Mouse (Mus musculus) urinary bladder, postnatal 10 days (tissue): ENCODE results near the gene Sema7a.

ENCODE experiments used
- DNase-seq: peaks from one replicate; pipeline ENCODE4 v3.0.0; 2022; ENCODE audit warnings: low spot score

The Sema7a gene

DNA sequence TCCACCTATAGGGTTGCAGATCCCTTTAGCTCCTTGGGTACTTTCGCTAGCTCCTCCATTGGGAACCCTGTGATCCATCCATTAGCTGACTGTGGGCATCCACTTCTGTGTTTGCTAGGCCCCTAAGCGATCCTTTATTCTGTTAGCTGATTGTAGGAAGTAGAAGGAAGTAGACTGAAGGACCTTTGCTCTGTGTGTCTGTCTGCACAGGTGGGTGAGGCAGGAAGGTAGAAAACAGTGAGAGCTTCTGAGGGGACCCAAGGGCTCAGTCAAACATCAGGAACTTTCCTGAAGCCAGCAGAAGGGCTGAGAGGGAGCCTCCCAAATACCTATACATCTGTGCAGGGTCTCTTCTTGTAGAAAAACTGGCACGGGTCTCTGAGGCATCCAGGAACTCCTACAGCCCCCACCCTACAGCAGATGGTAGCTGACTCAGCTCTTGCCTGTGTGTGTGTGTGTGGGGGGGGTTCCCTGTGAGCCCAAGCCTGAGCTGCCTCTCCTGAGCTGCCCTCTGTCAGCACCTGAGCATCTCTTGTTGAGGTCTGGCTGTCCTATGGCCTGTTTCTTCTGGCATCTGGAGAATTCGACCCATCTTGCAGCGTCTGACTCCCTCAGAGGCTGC is 35.4 kb downstream of the Sema7a start:
- DNase-seq: no peak

DNA sequence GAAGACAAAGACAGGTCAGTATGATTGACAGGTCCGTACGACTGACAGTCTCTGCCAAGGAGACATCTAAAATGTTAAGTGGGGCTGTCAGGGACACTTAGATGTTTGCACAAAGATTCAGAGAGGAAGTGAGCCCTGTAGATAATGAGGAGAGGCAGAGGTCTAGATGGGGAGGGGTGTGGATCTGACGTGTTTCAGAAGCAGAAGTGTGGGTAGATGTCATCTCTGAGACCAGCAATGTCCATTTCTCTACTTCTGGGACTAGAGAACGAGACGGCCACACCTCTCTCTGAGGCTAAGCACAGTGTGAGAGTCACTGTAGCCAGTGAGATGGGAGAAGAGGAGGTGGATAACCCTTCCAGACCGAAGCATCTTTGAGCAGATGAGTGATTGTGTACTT is 38.1 kb downstream of the Sema7a start:
- DNase-seq: no peak

DNA sequence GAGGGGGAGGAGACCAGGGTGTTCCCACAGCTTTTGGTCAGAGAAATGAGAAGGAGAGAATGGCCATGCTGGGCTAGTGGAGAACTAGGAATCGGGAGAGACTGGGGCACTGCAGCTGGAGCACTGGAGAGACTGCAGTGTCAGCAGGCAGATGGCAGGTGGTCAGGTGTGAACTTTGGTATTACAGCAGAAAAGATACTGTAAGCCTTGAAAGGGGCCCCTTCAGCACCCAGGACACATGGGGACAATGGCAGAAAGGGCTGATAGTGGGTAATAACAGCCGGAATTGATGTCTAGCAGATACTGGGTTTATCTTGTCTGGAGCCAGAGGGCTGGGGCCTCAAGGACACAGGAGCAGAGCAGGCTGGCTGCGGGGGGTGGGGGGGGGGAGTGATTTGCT is 38.9 kb downstream of the Sema7a start:
- DNase-seq: no peak

DNA sequence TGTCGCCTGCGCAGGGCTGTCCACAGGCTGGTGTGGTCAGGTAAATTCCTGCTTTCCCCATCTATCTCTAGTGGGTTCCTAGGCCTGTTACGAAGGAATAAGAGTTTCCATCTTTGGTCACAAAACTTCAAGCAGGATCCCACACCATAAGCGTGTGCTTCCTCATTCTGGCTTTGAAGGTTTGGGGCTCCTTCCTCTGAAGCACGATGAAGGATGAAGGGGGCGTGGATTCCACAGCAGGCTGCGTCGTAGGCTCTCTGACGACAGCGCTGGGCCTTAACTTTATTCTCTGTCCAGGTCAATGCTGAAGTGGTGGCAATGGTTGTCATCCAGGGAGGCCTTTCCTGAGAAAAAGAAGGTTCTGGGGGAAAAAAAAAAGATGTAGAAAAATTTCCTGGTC is 40.7 kb downstream of the Sema7a start:
- no peak for DNase-seq

DNA sequence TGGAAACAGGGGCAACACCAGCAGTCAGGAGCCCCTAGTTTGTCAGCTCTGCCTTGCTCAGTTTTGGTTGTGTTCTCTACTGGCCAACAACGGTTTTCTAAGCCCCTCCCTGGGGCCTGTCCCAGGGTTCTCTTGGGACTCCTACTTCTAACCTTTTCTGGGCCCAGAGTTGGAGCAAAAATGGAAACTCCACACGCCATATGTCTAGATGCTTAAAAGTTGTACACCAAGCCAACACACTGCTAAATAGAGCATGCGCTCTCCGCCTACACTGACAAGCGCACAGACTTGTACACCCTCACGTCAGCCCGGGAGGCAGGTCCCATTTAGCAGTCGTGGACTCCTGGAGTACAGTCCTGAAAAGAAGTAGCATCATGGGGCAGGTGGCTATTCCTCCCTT is 45.4 kb downstream of the Sema7a start:
- no peak for DNase-seq

DNA sequence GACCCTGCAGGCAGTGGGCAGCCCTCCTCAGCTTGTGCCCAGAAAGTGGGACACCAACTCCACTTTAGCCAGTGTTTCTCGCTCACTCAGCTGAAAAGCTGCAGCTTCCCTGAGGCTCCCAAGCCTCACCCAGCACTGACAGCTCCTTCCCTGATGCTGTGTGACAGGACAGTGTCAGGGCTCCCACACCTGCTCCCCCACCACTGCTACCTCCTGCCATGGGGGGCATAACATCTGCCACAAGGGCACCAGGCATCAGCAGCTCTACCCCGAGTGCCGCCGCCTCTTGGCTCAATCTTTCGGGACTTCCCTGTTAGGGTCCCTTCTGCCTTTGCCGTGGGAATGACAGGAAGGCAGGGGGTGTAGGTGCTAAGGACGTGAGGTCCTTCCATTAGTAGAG is 46.4 kb downstream of the Sema7a start:
- DNase-seq: no peak

DNA sequence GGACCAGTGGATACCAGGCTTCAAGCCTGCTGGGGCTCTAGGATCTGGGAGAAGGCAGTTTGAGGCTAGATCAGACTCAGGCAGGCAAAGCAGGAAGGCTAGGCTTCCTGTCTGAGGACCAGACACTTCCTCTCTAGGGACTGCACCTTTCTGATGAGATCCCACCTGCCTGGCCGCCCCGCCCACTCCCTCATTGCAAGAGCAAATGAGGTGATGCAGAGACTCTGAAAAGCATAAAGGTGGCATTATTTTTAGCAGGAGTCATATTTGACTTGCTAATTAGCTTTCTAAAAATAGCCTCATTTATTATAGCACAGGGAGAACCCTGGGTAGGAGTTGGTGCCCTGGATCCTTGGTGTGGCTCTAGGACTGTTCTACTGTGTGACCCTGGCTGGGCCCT is 48.2 kb downstream of the Sema7a start:
- DNase-seq: no peak

DNA sequence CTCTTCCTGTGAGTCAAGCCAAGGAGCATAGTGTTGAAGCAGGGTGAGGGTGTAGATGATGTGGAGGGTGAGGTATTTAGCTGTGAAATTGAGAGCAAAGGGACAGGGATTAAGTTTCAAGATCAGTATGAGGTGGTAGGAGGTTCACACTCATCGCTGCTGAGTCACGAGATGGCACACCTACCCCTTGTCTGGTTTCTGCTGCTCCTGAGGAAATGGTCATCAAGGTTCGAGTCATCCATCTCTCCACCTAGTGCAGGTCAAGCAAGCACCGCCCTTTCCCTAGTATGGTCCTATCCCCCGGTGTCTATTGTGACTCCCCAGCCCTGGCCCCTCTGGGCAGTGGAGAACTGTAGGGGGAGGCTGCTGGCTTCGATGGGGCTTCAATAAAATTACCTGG is 49.4 kb downstream of the Sema7a start:
- no peak for DNase-seq

DNA sequence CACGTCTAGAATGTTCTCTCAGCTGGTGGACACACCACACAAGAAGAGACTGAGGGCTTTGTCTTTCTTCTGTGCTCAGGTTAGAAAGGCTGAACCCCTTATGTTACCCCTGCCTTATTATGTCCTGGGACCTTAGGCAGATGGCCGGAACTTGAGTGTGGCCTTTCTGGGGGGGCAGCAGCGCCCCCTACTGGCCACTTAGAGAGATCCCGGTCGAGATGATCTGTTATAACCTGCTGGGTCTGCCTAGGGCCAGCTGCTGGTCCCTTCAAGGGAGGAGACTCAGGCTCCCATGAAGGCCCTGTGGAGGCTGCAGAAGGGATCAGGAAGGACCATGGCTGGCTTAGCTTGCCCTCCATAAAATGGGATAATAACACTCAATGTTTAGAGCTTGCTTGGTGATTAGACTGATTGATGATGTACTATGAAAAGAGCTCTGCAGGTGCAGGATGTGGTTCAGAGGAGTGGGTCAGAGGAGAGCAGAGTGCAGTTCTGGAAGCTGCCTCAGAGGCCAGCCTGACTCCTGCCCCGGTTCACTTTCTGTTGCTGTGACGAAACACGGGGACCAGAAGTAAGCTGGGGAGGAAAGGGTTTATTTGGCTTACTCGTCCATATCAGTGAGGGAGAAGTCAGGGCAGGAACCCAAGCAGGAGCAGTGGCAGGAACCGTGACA is 50.7 kb downstream of the Sema7a start:
- DNase-seq: no peak

DNA sequence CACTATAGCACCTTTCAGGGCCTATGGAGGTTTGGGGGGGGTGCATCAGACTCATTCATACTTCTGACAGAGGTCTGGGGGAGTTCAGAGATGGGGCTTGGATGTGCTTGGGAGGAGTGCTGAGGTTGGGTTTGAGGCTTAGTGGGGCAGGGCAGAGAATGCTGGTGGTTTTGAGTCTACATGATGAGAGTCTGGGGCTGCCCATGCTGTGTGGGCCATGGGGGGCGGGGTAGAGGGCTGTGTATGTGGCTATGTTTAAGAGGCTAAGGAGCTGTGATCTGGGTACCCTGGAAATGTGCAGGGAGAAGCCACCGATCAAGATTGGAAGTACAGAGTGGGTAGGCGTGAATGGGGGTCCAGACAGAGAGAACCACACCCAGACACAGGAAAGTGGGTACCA is 52.1 kb downstream of the Sema7a start:
- DNase-seq: no peak

DNA sequence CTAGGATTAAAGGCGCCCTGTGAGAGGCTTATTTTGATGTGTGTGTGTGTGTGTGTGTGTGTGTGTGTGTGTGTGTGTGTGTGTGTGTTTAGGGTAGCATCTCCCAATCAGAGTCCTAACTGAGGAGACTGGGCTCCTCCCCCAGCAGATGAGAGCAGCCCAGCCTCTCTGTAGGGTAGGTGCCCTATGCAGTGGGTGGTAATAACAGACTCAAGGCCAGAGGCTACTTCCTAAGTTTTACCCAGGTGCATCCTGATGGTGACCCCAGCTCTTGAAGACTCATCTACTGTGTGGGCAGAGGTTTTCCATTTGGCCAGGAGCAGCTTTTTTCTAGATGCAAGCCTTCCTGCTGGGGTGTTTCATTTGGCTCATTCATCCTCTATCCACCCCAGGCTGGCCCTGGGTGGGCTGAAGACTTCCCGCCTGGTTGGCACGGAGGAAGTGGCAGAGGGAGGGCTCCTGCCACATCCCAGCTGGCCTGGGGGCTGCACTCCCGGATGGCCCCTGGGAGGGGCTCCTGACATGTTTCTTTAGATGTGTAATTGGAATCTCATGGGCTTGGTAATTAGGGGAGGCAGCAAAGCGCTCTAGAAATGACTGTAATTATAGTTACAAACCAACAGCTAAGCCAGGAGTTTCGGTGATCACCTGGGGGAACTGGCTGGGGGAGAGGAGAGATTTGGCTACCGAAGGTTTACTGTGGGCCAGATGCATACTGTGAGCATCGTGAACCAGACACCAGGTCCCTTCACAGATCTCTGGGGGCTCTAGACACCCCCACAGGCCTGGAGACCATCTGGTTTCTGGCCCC is 53.1 kb downstream of the Sema7a start:
- DNase-seq: no peak

DNA sequence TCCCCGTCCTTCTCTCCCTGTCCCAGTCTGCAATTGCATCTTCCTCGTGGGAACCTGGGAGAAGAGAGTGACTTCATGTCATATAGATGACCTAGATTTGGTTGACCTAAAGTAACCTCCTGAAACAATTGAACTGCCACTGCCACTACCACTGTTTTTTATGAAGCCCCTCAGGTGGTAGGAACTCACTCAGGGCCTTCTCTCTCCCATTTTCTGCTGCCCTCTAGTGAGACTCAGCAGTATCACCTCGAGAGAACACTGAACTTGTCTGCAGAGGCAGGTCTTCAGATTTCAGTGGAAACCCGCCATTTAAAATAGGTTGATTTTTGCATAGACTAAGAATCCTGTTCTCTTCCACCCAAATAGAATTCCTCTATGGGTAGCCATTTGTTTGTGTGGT is 55.4 kb downstream of the Sema7a start:
- no peak for DNase-seq

DNA sequence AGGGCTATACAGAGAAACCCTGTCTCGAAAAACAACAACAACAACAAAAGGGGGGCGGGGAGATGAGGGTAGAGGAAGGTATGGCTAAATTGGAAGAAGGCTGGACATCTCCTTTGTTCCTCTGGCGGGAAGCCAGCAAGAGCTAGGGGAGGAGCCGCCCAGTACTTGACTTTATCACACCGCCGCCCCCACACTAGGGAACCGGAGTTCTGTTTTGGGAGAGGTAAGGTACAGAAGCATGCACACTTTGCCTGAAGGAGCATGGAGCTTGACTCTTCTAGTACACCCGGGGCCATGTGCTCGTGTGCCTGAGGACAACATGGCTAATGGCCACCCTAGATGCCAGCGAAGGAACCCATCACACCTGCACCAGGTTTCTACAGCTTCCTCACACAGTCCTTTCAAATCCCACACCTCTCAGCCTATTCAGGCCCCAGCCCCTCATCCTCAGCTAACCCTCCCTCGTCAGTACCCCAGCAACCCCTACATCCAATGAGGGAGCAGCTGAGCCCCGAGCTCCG is 57.7 kb downstream of the Sema7a start:
- no peak for DNase-seq

DNA sequence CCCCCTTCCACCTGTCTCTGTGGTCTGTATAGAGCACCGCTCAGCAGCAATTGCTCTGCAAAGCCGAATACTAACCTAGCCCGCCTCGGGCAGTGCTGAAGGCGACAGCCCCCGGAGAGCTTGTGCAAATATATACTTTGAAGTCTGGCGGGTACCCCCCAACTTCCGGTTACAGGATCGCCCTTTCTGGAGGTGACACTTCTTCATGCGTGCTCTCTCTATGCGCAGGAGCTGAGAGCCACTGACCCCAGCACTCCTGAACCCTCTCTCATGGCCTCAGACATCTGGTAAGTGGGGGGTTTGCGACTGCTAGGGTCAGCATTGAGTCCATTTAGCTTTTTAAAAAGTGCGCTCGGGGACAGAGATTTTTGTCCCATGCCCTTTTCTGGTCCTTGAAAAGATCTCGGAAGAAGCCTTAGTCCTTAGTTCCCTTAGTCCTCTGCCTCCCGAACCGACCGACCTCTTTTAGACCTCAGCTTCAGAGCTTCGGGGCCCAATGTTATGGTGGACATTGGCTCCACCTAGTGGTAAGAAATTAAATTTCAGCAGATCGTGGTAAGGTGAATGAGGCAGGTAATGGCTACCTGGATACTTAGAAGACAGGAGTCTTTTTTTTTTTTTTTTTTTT is 58.2 kb downstream of the Sema7a start:
- no peak for DNase-seq

DNA sequence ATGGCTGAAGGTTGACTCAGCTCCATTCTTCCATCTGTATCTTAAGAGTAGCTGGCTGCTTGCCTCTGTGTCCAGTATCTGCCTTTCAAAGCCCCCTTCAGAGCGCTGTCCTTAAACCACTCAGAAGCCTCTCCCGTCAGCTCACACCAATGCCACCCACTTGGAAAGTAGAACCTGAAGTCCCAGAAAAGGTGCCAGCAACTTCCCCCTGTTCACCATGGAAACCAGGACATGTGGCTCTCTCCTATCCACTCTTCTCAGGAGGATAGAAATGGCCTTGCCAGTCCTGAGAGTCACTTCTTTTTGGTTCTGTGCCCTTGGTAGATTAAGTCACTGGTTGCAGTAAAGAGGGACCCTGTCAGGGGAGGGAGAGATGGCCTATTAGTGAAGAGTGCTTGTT is 58.8 kb downstream of the Sema7a start:
- no peak for DNase-seq

DNA sequence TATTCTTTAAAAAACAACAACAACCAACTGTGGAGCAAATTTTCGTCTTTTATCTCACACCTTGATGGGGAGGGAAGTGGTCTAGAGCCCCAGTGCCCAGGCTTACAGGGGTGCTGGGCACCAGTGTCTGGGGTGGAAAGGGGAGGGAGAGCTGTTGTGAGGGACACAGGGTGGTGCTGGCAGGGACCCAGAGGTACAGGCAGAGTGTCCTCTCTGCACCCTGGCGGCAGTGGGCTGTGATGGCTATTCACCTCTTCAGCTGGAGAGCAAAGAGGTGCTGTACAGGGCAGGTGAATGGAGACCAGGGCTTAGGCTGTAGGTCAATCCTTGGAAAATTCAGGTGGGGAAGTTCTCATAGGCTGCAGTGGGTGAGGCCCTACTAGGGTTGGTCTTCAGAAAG is 59.8 kb downstream of the Sema7a start:
- DNase-seq: no peak

DNA sequence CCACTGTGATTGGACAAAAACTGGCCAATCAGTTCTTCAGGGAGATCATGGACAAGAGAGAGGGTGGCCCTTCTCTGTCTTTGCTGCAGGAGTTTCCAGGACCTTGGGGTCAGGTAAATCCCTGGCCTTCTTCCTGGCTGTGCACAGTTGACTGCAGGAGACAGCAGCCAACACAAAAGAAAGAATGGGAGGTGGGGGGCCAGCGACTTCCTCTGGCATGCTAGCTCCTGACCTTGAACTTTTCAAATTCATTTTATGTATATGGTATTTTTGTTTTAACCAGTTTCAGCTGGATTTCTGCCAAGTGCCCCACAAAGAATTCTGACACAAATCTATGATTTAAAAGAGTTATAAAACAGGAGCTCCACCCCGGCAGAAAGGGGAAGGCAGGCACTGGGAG is 63.4 kb downstream of the Sema7a start:
- DNase-seq: no peak

DNA sequence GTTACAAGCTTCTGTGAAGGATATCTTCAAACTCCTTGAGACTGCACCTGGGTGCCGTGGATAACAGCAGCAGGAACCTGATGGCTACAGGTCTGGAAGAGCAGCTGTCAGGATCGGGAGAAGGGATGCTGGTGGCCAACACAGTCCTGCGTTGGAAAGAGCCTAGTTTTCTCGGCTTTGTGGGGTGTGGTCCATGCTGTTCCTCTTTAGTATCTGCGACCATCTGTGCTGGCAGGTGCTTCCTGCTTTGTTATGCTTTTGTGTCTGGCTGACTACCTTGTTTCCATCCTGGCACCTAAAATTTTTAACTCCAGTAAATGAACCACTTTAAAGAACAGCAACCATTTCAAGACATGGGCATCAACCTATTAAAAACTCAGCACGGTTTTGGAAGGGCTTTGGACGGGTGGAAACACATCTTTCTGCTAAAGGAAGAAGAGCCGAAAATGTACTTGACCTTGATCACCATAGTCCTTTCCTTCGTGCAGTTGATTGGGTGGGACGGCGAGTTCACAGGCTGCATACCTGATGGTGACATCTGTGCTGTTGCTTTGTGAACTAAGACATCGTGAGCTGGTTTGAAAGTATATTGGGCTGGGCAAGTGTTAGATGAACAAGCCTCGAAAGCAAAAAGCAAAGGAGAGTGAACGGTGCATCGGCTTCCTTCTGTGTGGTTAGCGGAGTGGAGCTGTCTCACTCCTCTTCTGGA is 66.0 kb downstream of the Sema7a start, which contains the start of gene Cyp11a1:
TSS of gene Cyp11a1 (plus strand) at position 659 of the 709 bp plus-strand sequence.
- no peak for DNase-seq

DNA sequence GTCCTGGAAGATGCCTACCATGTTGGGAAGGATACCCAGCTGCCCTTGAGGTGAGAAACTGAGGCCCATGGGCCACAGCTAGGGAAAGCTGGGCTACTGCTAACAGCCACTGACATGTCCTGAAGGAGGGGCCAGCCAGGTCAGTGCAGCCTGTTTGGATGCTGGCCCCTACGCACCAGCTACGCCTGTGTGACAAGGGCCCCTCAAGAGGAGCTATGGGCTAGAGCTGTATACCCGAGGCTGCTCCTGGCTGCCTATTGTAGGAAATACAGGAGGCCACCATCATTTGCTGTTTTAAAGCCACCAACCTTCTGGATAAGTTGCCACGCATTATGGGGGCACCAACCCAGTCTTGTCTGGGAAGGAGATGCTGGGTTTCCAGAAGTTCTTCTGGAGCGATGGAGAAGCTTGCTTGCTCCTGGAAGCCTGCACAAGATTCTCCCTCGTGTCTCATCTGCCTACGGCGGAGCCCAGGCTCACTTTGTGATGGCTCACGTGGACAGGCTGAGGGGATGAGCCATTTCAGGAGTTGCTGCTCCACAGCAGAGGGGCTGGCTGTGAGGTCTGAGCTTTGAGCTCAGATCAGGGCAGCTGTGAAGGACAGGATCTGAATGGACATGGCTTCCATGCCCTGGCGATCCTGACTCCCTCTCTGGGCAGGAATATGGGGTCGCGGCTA is 68.6 kb downstream of the Sema7a start:
- no peak for DNase-seq

DNA sequence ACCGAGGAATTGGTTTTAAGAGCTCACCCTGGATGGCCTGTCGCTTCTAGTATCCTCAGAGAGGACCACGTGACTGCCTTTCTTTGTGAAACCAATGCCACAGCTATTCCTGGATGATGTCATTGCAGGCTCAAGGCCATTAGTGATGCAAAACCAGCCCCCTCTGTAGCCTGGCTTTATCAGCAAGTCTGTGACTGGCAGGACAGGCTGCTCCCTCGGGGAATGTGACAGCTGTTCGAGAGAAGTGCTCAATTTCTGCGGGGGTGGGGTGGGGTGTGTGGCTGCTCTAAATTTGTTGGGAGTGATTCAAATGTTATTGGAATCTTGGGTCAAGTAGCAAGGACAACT is 69.1 kb downstream of the Sema7a start:
- no peak for DNase-seq

DNA sequence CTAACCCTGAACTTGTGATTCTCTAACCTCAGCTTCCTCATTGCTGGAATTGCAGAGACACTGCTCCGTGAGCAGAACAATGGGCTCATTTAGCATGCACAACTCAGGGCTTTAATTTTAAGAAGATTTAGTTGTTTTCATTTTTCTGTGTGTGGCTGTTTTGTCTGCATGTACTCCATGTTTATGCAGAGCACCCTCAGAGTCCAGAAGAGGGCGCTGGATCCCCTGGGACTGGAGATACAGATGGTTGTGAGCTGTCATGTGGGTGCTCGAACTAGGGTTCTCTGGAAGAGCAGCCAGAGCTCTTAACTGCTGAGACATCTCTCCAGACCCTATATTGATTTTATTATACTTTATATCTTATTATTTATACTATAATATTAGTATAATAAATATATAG is 69.7 kb downstream of the Sema7a start:
- DNase-seq: no peak

DNA sequence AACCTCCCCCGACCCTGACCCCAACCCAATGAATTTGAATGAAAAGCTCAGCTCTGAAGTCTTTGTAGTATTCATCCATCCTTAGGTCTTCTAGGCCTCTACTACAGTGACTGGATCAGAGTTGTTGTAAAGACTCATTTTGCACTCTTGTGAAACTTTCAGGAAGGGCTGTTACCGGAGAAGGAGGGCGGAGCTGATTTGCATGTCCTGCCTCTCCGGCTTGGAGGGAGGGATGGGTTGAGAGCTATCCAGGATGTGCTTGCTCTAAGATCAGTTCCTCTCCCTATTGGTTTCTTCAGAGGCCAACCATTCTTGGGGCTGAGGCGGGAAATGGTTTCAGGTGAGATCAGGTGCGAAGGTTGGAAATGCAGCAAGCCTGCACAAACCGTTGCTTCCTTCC is 71.1 kb downstream of the Sema7a start:
- no peak for DNase-seq
